Mouse (Mus musculus): Measurements from ENCODE around the gene Rxra.

DNA sequence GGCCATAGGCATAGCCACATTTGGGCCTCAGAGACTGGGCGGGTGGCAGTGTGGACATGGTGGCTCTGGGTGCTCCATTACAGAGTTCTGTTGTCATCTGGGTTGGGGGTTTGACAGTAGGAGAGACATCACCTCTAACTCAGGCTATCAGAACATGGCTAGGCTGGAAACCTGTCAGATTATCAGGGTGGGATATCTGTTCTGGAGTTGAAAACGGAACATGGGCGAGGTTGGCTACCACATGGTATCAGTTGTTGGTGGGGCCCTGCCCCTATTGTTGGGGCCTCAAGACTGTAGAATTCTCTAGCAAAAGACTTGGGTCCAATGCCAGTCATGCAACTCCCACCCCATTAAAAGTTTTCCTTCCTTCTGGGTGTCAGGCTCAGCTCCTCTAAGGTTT is 37.1 kb downstream of the Rxra start:
- TF ChIP-seq POLR2A (IDR thresholded peaks at IDR 0.05; ENCODE audit: insufficient read depth, low read depth, low read length) (no peak), CTCF (IDR thresholded peaks at IDR 0.05; ENCODE audit: insufficient read depth, low read depth, low read length) (no peak)
